Mouse (Mus musculus) left cerebral cortex, adult 18-20 months (tissue): ENCODE data around the gene Asxl2. TPM values are rescaled to one million over a fixed set of nuclear protein-coding genes. Genes with fewer than 3 reads are reported as not detected.
A peak's percentile ranks its signal among the peaks of the same experiment; 100 is the strongest.

Experiments
- DNase-seq, 2 experiments: peaks; one replicate each; pipeline ENCODE4 v3.0.0; 2021 to 2022; ENCODE audit warnings: low spot score in 2 of 2, mixed read lengths in 1 of 2
- total RNA-seq, 2 experiments: library from RNA; stranded (reverse); gene quantifications; 2 replicates each; pipeline ENCODE4 v1.2.3; 2021

The Asxl2 gene
- total RNA-seq, 2 experiments from 2014 or later: 26.9 to 28.6 TPM

GRCm38 (mm10) chr12:3540871-3541270 is 114.2 kb downstream of the Asxl2 start:
- DNase-seq: no peak

DNA sequence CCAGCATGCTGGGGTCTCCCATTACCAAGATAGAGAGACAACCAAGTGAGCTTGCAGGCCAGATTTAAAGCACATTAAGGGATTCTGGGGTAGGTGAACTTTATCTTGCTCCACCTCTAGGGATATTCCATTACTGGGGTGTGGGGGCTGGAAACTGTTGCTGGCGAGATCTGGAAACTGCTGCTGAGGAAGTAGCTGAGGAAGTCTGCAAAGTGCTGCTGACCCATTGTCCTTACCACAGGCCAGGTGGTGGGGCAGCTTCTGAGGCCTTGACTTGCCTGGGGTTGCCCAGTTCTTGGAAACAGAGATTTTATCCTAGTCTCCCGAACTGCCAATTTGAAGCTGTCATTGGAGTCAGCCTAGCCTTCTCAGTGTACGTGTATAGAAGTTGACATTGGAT is 118.8 kb downstream of the Asxl2 start:
- no peak for DNase-seq

GRCm38 (mm10) chr12:3546121-3546658 is 119.5 kb downstream of the Asxl2 start:
- DNase-seq: no peak

GRCm38 (mm10) chr12:3546781-3547180 is 120.1 kb downstream of the Asxl2 start:
- DNase-seq: no peak

DNA sequence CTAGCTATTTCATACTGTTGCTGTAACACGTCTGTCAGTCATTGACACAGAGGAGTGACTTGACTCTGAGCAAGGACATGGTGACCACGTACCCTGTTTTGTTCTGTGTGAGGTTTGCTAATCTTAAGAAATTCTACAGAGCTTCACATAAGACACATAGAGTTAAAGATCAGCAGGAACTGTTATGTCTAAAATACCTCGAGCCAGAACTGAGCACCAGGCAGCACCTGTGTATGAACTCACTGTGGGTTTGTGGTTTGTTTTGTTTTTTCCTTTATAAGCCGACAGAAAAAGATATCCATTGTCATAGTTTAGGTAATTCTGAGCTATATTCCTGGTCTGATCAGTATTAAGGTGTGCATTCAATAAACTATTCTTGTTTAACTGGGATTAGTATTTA is 120.8 kb downstream of the Asxl2 start:
- DNase-seq: no peak

DNA sequence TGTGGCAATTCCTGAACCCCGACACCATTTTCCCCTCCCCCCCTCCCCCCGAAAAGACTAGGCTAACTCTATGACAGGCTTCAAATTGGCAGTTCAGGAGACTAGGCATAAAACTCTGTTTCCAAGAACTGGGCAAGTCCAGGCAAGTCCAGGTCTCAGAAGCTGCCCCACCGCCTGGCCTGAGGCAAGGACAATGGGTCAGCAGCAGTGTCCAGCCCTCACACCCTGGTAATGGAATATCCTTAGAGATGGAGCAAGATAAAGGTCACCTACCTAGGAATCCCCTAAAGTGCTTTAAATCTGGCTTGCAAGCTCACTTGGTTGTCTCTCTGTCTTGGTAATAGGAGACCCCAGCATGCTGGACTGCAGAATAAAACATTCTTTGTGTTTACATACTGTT is 121.3 kb downstream of the Asxl2 start:
- DNase-seq: no peak

DNA sequence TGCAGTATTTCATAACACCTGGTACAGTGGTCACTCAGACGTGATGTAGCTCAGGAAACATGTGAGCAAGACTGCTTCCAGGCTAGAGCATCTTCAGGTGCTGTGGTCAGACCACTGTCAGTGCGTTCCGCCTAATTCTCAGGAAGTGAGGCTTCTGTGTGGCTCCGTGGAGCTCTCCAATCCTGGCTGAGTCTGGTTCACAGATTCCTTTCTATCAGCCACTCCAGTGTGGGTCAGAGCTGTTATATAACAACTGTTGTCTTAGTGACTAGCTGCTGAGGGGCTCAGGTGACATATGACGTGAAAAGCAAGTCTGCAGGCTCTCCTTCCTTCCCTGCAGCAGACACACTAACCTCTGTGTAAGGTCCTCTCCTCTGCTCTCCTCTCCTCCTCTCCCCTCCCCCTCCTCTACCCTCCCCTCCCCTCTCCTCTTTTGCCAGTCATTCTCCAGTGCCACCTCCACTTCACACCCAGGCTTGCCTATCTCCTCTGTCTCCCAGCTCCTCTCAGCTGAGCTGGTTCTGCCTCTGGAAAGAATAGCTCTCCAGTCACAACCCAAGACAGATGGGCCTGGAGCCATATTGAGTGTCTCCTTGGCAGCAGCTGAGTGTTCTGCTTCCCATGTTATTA is 122.0 kb downstream of the Asxl2 start:
- peak; percentile 57 to 65 for DNase-seq

- no peak for DNase-seq
Measured at GRCm38 (mm10) chr12:3550280-3550679, 123.6 kb downstream of the Asxl2 start.

Other genes with a start within 250 kb of the Asxl2 start
- gene Rab10, start 116.9 kb upstream of the Asxl2 start, total RNA-seq: 100 to 1,000 TPM; 133 to 139 TPM
- gene Kif3c, start 61.7 kb upstream of the Asxl2 start, total RNA-seq: 100 to 1,000 TPM; 176 to 177 TPM
- gene Dtnb, start 145.5 kb downstream of the Asxl2 start, total RNA-seq: 100 to 1,000 TPM; 124 to 136 TPM